Mouse (Mus musculus): ENCODE data around the gene Fbxl17.

Fbxl17 gene

DNA sequence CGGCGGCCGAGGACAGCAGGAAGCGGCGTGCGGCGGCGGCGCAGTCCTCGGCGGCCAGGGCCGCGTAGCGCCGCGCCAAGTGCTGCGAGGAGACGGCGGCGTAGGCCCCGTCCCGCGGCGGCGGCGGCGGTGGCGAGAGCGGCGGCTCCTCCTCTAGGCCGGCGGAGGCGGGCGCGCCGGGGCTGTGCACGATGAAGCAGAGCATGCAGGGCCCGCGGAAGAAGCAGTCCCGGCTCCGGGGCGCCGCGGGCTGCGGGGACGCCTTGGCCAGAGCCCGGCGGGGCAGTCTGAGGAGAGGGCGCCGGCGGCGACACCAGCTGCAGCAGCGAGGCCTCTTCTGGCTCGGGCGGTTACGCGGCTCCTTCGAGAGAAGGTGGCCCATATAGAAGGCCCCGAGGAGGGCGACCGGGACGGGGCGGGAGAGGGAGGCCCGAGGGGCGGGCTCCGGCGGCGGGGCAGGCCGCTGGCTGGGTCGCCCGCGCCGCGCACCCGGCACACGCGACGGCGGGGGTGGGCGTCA, at the start of gene Fbxl17:
Gene Fbxl17 (minus strand): TSS at position 382 of the 520 bp plus-strand sequence.
- DNase-seq = peak; percentile 64

DNA sequence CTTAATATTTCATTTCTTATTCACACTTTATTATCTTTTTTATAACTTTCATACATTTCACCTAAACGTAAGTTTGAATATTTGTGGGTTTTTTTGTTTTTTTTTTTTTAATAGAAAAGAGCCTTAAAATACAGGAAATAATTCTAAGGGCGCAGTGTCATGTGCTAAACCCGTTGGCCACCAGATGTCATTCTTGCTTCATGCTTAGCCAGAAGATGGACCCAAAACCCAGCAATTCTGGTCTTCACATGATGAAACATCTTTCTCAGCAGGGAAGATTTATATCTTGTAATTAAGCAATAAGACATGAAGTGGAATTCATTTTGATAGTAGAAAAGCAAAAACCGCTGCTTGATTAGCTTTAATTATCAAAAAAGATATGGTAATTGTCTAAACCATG, 47.6 kb upstream of the Fbxl17 start:
- DNase-seq = peak; percentile 7

DNA sequence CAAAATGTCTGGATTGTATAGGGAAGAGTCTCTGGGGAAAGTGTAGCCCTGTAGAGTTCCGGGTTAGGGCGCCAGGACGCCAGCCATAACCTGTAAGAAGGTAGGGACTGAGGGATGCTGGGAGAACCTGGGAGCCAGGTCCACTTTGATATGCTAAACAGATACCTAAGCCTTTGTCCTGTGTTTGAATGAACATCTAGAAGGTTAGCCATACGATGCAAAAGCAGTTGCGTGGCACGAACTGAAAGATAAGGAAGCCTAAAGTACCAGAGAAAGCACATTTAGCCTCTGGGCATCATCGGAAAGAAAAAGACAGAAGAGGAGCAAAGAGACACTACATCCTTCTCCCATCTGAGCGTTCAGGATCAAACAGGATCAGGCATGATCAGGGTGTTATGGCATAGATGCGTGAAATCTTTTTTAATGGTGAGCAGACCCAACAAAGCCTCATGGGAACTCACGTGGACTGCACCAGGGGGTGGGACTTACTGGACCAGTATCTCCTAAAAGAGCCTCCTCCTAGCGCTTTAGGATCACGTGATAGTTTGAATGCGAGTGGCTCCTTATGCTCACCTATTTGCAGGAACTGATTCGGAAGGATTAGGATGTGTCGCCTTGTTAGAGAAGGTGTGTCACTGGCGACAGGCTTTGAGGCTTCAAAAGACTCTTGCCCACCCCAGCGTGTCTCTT, 34.9 kb upstream of the Fbxl17 start:
- no peak for DNase-seq

DNA sequence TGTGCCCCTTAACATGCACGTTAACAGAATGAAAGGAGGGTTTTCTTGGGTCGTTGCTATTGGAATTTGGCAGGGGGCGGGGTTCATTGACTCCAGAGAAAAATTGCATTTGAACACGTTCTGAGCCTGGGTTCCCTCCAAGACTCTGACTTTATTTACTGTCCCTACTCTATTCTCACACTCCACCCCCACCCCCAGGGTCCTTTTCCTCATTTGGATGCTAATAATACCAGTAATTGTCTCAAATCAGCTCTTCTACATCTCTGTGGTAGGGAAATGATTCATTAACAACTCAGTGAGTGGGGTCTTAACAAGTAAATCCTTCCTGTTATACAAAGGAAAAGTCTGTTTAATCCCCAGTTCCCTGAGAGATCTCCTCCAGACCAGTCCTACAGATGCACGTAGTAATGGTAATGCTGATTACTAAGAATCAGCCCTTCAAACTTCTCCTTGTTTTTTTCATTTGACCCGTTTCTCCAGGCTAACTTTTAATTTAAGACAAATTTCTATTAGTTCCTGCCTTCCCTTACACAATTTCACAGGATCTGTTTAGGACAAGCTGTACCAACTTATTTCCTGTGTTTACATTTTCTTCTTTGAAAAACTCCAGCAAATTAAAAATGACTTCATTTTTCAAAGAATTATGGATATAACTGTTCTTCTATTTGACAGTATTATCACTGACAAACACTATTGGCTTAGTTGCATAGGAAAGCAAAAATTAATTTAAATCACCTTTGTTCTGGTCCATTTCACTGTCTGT, 33.4 kb upstream of the Fbxl17 start:
- no peak for DNase-seq

DNA sequence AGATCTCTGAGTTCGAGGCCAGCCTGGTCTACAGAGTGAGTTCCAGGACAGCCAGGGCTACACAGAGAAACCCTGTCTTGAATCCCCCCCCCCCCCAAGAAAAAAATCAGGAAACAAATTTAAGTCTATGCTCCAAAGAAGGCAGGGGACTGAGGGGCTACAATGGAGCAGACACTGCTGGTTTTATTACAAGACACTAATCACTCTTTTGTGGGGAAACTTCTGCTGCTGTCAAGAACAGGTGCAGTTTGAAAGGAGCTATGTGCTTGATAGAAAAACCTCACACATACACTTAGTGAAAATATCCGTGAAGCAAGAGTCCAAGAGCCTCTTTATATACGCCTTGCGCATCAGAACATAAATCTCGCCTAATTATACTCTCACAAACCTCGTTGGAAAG, 29.7 kb upstream of the Fbxl17 start:
- DNase-seq = no peak

DNA sequence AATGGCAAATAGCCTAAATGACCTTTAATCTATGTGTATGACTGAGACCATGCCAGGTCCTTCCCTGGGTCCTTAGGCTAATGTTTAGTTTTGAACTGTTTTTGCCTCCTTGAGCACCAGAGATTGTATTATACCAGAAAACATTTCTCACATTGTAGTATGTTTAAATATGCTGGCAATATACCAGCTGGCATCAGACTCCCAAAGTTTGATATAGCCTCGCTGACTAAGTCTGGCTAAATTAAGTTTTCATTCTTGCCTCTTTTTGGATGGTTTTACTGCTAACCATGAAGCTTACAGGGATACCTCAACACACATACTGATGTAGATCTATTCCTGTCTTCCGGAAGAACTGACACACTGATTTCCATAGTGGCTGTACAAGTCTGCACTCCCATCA, 20.9 kb upstream of the Fbxl17 start:
- no peak for DNase-seq

DNA sequence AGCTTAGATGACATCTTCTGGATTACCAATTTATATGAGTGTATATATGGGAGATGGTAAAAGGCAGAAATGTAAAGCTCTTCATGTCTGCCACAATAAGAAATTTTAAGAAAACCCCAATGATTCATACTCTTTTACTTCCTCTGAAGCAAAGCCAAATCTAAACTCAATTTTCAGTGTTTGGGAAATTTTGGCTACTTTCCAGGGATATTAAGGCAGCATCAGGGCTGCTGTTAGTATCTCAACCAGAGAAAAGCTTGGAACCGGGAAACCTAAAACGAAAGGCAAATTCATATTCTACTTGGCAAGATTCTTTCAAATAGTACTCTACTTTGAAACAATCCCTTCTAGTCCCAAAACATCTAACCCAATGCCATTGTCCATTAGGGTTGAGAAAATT, 10.6 kb upstream of the Fbxl17 start:
- DNase-seq = no peak

DNA sequence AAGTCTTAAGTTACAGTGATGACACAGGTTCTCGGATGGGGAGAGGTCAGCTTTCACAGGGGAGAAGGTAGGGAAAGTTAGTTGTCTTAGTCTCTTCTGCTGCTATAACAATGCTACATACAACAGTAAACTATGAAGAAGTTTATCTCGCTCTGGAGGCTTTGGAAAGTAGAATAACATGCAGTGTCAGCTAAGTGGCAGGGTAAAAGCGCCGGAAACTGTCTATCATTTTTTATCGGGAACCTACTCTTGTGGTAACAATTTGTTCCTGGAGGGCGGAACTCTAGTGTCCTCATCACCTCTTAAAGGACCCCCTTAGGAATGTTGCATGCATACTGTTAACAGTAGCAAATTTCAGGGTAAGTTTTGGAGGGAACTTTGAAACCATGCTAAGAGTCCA, 1.3 kb upstream of the Fbxl17 start:
- DNase-seq = no peak

DNA sequence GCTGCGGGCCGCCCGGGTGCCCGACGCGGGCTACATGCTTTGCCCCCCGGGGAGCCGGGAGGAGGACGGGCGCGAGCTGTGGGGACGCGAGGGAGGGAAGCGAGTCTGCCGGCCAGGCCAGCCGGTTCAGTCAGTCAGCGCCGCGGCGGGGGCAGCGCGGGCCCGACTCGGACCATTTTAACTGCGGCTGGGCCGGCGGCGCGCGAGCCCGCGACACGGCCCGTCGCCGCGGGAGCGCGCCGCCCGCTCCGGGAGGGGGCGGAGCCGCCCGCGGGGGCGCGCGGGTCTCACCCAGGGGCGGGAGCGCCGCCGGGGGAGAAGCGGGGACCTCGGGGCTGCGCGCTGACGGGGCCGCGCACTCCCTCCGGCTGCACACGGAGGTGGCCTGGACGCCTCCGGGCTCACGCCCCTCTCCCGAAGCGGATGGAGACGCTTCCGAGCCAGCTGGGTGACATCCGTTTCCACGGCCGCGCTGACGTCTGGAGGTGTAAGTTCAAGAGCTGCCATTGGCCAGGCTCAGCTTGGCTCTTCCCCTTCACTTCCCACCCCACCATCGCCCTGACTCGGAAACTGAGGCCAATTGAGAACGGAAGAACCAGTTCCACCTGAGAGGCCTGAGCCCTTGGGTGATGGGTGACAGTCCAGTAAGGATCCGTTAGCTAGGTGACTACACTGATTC, 478 bp upstream of the Fbxl17 start:
- DNase-seq = peak; percentile 89

DNA sequence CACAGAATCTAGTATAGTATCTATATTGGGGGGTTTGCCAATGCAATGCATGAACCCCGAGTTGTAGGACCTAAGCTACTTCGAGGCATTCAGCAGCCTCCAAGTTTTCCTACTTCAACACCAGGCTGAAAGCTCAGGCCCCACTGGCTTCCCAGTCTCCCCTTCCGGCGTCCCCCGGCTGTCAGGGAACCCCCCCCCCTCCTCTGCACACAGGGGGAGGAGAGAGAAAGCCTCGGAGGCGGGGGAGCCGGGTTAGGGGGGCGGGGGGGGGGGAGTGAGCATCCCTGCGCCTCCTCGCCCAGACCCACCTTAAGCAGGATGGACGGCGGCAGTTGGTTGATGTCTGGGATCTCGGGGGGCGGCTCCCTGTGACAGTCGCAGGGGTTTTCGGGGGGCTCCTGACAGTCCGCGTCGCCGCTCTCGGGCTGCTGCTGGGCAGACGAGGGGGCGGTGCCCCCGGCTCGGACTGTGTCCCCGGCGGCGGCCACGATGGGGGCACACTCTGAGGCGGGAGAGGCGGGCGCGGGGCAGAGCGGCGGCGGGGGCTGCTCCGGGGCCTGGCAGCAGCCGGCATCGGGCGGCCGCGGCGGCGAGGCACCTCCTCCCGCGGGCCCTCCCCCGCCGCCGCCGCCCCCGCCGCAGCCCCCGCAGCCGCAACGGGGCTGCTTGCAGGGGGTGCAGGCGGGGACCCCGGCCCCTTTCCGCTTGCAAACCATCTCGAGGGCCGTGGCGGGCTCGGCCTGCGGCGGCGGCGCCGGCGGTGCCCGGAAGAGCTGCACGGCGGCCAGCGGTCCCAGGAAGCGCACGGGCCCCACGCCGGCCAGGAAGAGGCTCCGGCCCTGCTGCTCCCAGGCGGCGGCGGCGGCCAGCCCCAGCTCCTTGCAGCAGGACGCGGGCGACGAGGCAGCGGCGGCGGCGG, 841 bp downstream of the Fbxl17 start:
- DNase-seq = peak; percentile 46

DNA sequence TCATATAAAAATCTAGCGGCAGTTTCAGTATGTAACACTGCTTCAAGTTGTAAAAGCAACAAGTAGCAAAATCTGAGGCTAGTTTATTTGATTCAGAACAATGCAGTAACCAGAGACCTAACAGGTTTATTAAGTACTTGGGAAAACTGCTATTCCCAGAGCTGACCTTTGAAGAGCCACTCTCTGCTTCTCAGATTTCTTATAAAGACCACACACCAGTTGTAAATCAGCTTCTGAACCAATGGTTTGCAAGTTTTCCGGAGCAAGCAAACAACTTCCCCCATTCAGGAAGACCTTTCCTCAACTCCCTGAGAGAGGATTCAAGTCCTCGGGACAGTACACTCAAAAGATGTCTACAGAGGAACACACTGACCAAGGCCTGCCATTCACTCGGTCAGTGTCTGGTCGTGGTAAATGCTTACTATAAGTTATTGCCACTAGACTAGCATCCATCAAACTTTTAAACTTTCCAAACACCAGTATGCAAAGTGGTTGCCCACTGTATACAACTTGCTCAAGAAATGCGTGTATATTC, 1.6 kb downstream of the Fbxl17 start:
- DNase-seq = no peak

DNA sequence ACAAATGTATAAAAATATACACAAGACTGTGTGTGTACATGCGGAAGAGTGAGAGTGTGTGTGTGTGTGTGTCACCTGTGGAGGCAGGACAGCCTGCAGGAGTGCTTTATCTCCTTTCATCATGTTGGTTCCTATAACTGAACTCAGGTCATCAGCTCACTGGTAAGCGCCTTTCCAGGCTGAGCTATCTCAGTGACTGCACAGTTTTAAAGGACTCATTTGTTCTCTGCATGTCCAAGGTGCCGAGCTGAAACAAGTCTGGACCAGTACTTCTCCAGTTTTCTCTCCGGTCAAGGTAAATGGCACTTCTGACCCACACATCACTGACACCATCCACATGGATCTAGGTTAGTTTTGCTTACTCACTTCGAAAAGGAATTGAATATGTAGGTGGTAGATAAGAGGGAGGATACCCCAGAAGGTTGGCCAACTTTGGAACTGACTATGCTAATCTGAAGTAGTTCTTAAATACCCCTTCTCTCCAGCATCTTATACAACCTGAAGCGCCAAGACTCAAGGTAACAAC, 2.5 kb downstream of the Fbxl17 start:
- no peak for DNase-seq

DNA sequence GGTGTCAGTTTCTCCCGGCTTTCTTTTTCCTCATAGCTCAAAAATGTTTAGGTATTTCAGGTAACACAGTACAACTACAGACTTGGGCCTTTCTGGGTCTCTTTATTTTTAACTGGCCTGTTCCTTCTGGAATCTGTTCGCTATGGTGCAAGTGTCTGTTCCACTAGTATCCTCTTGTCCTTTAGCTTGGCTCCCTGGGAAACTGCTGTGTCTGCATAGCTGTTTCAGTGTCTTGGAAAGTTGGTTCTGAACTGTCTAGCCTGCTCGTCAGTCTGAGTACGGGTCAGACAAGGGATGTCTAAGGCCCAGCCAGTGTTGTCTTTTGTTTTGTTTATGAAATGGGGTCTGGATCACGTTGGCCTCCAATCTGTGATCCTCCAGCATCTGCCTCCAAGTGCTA, 3.7 kb downstream of the Fbxl17 start:
- DNase-seq = peak; percentile 36

DNA sequence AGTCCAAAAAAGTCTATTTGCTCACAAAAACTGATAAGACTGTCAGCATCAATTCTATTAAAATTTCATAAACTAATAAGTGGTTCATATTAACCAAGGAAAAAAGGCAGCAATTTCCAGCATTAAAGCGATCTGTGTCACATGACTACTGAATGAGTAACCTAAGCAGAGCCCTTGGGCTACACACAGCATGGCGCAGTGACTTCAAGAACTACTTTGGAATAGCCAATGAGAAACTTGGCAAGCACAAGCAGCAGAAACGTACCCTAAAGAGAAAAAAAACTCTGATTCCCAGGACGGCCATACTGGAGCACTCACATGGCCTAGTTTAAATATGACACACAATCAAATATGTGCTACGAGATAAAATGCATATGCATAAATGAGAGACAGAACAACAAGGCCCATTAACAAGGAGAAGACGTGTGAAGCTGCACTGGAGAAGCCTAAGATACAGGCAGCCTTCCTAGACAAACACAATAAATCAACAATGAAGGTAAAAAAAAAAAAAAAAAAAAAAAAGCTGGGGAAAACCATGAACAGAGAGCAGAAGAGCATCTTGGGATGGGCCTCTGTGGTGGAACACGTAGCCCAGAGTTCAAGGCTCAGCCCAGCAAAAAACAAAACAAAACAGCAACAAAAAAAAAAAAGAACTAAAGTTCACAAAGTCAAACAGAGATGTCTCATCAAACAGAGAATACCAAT, 5.8 kb downstream of the Fbxl17 start:
- DNase-seq = peak; percentile 47

DNA sequence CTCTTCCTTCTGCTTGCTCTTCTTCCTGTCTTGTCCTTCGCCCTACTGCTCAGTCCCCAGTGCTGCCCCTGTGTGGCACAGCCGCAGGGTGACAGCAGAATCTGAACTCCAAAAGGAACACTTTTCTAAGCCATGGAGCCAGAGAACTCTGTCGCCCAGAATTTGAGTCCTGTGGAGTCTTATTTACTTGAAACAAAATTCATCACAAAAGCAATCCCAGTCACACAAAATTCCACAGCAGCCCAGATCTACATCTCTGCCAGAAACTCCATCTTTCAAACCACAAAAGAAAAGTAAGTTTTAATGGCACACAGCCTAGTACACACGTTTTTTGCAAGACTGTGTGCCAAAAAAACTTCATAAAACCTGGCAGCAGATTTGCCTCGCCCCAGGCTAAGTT, 6.5 kb downstream of the Fbxl17 start:
- DNase-seq = peak; percentile 38

DNA sequence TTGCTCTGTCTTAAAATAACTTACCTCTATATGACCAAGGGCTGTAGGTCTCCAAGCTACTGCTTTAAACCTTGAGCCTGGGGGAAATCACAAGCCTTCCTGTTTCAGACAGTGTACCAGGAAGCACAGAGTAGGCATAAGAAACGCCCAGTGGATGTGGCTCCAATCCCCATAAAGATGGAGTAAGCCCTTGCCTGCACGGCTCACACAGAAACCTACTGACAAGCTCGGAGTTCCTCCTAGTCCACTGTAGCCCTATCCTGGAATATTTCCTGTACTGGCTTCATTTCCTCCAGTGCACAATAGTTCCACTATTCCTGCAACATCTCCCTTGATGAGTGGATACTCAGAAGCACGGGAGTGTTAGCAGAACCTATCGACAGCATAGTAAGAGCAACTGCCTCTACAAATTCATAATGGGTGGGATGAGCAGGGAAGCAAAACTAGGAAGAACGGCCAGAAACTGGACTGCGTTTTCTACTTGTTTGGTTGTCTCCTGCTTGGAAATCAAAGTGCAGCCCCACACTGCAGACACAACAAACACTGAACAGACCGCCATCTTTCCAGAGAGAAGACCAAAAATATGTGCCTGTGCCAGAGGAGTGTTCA, 7.0 kb downstream of the Fbxl17 start:
- DNase-seq = no peak

DNA sequence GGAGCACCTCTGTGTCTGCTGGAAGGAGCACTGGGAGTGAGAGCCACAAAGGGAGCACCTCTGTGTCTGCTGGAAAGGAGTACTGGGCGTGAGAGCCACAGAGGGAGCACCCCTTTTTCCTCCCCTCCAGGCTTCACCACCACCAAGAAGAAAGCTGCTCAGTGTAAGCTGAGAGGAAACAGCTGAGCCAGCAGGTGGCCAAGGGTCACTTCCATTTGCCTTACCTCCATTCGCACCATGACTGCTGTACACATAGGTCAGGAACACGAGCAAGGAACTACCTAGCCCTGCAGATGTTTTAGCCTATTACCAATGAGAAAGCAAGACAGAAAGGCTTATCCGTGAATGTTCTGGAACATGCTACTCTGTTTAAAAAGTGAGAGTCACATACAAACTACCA, 10.3 kb downstream of the Fbxl17 start:
- DNase-seq = peak; percentile 65

DNA sequence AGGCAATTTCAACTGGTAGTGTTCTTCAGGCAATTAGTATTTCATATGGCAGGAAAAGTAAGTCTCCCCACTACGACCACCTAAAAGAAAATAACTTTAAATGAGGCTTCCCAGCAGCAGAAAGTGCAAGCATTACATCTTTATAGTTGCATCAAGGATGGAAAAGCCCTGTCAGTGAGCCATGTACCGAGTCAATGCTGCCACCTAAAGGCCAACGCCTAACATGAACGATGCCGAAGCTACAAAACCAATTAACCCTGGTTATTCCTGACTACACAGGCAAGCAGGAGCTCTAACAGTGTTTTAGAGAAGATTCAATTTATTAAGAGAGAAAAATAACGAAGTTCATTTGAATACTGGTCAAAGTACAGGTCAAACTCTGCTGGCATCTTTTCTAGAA, 32.0 kb downstream of the Fbxl17 start:
- DNase-seq = peak; percentile 68

DNA sequence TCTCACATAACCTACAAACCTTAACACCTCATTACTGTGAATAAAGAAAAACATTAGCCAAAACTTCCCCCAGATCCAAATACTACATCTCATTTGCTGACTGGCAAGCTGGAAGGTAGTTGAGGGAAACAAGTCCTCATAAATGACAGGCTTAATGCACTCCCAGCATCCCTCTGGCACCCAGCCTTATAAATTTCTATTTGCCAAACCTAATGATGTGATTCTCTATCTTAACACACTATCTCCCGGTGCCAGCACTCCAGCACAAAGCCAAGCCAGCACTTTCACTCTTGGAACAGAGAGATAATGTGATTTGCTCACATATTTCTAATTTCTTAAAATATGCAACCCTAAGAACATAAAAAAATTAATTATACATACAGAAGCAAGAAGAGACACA, 34.6 kb downstream of the Fbxl17 start:
- DNase-seq = no peak

DNA sequence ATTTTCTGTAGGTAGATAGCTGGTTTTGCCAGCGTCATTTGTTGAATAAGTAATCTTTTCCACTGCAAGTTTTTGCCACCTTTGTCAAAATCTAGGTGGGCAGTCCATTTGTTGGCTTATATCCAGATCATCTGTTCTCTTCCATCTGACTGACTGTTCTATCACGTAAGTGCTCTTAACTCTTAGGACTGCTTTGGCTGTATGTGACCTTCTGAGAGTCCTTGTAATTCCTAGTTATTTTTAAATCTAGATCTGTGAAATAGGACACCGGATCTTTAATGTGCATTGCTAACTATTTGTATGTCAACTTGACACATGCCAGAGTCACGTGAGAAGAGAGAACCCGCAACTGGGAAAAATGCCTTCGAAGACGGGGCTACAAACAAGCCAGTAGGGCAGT, 37.3 kb downstream of the Fbxl17 start:
- no peak for DNase-seq

Data from kidney, adult 9 months (tissue).